Mouse (Mus musculus): ENCODE results near the gene Bri3.

The Bri3 gene

GRCm38 (mm10) chr5:144412781-144413180, 168.5 kb downstream of the Bri3 start:
- CTCF ChIA-PET: no interaction called here

DNA sequence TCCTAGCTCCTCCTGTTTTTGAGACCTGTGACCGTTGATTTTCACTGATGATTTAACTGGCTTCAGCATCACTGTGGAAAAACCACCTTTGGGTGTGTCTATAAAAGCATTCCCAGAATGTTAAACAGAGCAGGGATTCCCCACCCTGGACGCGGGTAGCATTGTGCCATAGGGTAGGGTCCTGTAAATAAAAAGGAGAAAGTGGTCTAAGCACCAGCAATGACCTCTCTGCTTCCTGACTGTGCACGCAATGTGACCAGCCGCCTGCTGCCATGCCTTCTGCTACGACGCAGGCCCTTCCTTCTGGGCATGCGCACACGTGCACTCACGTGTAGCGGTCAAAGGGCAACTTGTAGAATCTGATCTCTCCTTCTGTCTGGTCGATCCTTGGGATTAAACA, 174.2 kb downstream of the Bri3 start:
- CTCF ChIA-PET: no interaction called here

- CTCF ChIA-PET: no interaction called here
Observed at GRCm38 (mm10) chr5:144420001-144420400, 175.8 kb downstream of the Bri3 start.

DNA sequence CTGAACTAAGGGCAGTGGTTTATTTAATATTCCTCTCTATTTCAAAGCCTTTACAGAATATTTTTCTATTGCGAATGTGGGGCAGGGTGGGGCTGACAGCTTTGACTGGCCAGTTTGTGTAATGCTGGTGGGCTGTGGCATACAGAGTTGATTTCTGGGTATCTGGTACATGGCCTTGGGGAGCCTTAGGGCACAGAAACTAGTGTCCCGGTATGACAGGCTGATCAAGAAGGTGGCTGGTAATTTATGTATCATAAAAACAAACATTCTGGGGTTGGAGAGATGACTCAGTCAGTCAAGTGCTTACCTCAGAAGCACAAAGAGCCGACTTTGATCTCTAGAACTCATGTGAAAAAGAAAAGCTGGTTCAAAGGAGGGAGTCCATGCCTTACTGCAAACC, 182.5 kb downstream of the Bri3 start:
- CTCF ChIA-PET: no interaction called here

GRCm38 (mm10) chr5:144427861-144428260, 183.6 kb downstream of the Bri3 start:
- CTCF ChIA-PET: no interaction called here

DNA sequence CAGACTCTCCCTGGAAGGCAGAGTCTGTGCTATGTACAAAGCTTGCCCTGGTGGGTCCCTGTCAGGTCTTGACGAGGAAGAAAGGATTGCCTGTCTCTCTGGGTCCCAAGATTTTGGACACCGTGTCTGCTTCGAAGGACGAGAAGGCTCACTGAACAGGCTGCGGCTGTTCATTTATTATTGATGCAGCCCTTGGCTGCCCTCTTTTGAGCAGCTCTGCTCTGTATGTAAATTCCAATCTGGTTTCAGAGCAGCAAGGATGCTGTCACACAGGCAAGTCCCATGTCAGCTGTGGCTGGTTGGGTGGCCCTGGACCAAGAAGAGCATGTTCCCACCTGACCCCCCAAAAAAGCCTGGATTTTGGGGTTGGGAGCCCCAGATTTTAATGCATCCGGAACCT, 187.2 kb downstream of the Bri3 start:
- CTCF ChIA-PET: no interaction called here

- CTCF ChIA-PET: no interaction called here
Observed at GRCm38 (mm10) chr5:144439286-144440040, 195.2 kb downstream of the Bri3 start.

- CTCF ChIA-PET: no interaction called here
Observed at GRCm38 (mm10) chr5:144441831-144442271, 197.6 kb downstream of the Bri3 start.

DNA sequence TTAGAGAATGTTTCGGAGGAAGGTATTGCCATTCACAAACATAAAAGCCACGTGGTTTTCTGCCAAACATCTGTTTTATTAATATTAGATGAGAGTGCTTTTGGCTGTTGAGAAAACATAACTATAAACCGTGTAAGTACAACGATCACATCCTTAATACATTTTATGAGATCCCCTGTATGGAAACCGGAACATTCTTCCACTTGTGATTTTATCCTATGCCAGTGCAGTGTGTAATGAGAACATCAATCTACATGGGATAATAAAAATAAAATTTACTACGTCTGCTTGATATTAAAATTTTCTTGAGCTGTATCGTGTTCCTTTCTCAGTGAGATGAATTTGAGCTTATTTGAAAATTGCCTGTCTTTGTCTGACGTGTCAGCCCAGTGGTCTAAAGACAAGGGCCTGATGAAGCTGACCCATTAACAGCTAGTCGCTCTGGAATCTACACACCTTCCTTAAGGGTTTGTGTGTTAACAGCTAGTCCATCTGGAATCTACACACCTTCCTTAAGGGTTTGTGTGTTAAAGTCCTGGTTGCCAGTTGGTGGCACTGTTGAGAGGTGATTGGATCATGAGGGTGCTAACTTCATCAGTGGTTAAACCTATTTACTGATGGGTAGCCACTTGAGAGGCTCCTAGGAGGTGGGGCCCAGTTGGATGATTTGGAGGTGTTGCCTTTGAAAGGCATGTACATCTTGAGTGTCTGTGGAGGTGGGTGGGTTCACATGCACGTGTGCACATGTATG, 202.4 kb downstream of the Bri3 start:
- CTCF ChIA-PET: no interaction called here

DNA sequence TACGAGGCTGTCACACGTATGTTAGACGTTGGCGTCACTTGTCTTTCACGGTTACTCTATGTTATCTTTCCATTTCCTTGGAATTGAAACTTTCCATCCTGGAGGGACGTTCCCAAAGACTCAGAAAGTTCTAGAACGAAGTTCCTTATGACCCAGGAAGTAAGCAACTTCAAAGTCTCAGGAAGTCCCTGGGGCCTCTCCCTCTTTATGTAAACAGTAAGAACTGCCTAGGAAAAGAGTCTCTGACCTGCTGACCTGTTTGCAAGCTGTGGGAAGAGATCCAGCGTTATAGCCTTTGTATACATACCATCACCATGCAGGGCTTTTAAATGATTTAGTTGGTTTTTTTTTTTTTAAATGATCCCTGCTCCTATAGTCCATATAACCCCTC, 203.0 kb downstream of the Bri3 start:
- CTCF ChIA-PET: no interaction called here

DNA sequence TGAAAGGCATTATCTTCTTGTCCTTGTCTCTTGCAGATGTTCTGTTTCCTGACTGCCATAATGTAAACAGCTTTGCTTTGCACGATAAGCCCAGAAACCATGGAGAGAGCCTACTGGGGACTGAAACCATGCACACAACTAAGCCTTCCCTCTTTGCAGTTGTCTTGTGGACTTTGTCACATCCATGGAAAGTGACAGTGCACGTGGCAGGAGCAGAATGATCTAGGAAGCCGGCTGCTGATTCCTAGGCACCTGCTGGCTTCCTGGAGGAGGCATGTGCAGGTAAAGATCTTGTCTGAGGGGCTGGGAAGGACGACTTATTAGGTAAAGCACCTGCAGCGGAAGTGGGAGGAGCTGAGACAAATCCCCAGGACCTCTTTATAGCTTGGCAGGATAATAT, 203.7 kb downstream of the Bri3 start:
- CTCF ChIA-PET: no interaction called here

GRCm38 (mm10) chr5:144452776-144453455, 208.7 kb downstream of the Bri3 start:
- CTCF ChIA-PET: interaction anchor here (0.6 kb wide), 1 partner anchor 756 kb away, joined by 16 read pairs; no protein-coding TSS in a partner anchor

DNA sequence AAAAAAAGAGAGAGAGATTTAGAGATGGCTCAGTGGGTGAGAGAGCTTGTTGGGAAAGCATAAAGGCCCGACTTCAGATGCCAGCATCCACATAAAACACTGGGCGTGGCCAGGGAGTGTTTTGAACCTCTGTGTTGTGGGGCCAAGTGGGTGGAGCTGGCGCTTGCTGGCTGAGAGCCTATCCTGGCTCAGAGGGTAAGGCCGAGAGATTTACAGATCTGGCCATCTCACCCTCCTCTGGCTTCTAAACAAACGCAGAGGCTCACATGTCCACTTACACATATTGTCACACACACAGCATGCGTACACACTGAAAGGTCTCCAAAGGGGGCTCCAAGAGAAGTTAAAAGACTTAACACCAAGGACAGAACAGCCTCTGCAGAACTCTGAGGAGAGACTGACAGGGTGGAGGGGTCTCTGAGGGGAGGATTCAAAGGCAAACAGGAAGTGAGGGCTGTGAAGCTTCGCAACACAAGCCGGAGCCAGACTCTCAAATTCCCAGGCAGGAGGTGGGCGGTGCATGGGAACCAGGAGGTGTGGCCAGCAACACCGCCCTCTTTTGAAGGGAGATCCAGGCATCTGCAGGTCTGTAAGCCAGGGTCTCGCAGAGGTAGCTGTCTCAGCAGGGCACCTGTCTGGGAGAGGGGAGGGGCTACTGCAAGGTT, 213.5 kb downstream of the Bri3 start:
- CTCF ChIA-PET: no interaction called here

DNA sequence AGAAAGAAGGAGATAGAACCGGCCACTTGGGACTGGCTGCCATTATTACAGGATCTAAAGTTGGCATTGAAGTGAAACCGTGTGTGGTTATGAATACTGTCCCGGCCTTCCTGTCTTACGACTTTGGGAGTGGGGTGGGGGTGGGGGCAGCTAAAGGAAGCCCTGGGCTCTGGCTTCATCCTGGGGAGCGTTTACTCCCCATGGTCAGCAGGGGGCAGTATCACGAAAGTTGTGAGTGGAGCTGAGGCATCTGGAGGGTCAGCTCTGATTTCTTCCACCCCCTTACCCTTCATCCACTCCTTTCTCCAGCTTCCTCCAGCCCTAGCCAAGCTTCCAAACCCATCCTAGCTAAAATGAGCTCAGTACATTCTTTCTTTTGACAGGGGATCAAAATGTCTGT, 222.8 kb downstream of the Bri3 start:
- CTCF ChIA-PET: no interaction called here

GRCm38 (mm10) chr5:144473056-144473455, 228.8 kb downstream of the Bri3 start:
- CTCF ChIA-PET: no interaction called here

DNA sequence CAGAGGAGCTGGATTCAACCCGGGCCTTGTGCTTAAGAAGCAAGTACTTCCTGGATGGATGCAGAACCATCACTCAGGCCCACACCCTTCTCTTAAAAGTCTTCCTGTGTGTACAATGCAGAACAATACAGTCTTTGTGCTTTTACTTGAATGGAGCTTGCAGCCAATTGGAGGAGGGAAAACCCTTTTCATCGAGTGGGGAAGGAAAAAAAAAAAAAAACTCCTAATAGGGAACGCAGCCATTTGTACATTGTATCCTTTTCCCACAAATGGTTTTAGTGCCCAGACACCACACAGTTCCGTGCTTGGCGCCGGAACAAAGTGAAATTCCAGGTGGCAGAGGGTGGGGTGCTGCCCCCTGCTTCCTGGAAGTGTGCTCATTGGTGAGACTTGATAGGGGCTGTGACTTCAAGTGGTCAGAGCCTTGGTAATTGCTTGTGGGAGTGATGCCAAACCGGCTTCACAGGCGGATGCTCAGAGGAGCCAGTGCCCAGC, 235.5 kb downstream of the Bri3 start:
- CTCF ChIA-PET: interaction anchor here (0.6 kb wide), 1 partner anchor 9 kb away, joined by 6 read pairs; no protein-coding TSS in a partner anchor

- CTCF ChIA-PET: interaction anchor here (0.6 kb wide), 1 partner anchor 251 kb away, joined by 3 read pairs; no protein-coding TSS in a partner anchor
Observed at GRCm38 (mm10) chr5:144483659-144484375, 239.6 kb downstream of the Bri3 start.

DNA sequence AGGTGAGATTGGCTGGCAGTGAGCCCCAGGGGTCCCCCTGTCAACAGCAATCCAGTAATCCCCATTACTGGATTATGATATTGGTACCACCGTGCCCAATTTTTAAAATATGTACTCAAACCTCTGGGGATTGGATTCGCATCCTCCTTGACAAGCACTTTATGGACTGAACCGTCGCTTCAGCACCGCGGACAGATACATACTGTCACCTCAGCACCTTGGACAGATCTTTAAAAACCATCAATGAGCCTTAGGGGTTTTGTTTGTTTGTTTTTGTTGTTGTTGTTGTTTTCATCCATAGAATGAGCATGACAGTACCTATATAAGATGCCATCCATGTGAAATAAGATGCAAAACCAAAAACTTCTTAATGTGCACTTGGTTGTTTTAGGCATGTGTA, 247.1 kb downstream of the Bri3 start:
- CTCF ChIA-PET: no interaction called here
